Mouse (Mus musculus): ENCODE measurements at regions not wholly inside any gene's neighbourhood (a gene's known extent, or its start where the extent isn't known, plus 50 kb on each side); places are given as distances from the start of the nearest gene placed in this dataset.

GRCm38 (mm10) chr10:44821666-44822065, 245.3 kb upstream of the Prep start:
- no peak for DNase-seq
- Histone ChIP-seq H3K4me1 (ENCODE audit: control insufficient read depth, insufficient read depth, low read length) (no peaks in the 10 kb centered on the region), H3K27me3 (ENCODE audit: control insufficient read depth, insufficient read depth, low read length) (no peaks in the 10 kb centered on the region), H3K4me2 (ENCODE audit: low read length) (no peak overlapping the region), H3K9ac (replicated peaks; ENCODE audit: low read length) (no peak overlapping the region), H3K36me3 (ENCODE audit: control insufficient read depth, insufficient read depth, low read length) (no peaks in the 10 kb centered on the region), H3K4me3 (replicated peaks; ENCODE audit: low read depth, low read length) (no peak overlapping the region), H3K27ac (replicated peaks; ENCODE audit: low read depth, low read length) (no peak overlapping the region), H3K9me3 (ENCODE audit: control insufficient read depth, low read length) (no peaks in the 10 kb centered on the region)
- WGBS: 96% methylated on average over 3 of the region's 3 CpGs
- no peak for ATAC-seq (ENCODE audit: low FRiP score, low TSS enrichment)

GRCm38 (mm10) chr10:44820379-44820778, 246.6 kb upstream of the Prep start:
- Histone ChIP-seq H3K4me1 (ENCODE audit: control insufficient read depth, insufficient read depth, low read length) (no peaks in the 10 kb centered on the region), H3K9me3 (ENCODE audit: control insufficient read depth, low read length) (no peaks in the 10 kb centered on the region), H3K9ac (replicated peaks; ENCODE audit: low read length) (no peak overlapping the region), H3K27me3 (ENCODE audit: control insufficient read depth, insufficient read depth, low read length) (no peaks in the 10 kb centered on the region), H3K36me3 (ENCODE audit: control insufficient read depth, insufficient read depth, low read length) (no peaks in the 10 kb centered on the region), H3K4me2 (ENCODE audit: low read length) (no peak overlapping the region), H3K4me3 (replicated peaks; ENCODE audit: low read depth, low read length) (no peak overlapping the region), H3K27ac (replicated peaks; ENCODE audit: low read depth, low read length) (no peak overlapping the region)
- WGBS: 86% methylated on average over 2 of the region's 2 CpGs
- ATAC-seq (ENCODE audit: low FRiP score, low TSS enrichment): no peak
- no peak for DNase-seq

GRCm38 (mm10) chr10:44819361-44819760, 247.6 kb upstream of the Prep start:
- DNase-seq (no peak), ATAC-seq (ENCODE audit: low FRiP score, low TSS enrichment) (no peak)
- Histone ChIP-seq H3K4me1 (ENCODE audit: control insufficient read depth, insufficient read depth, low read length) (no peaks in the 10 kb centered on the region), H3K9ac (replicated peaks; ENCODE audit: low read length) (no peak overlapping the region), H3K9me3 (ENCODE audit: control insufficient read depth, low read length) (no peaks in the 10 kb centered on the region), H3K4me3 (replicated peaks; ENCODE audit: low read depth, low read length) (no peak overlapping the region), H3K4me2 (ENCODE audit: low read length) (no peak overlapping the region), H3K27me3 (ENCODE audit: control insufficient read depth, insufficient read depth, low read length) (no peaks in the 10 kb centered on the region), H3K36me3 (ENCODE audit: control insufficient read depth, insufficient read depth, low read length) (no peaks in the 10 kb centered on the region), H3K27ac (replicated peaks; ENCODE audit: low read depth, low read length) (no peak overlapping the region)
- 92% methylated on average over 2 of the region's 2 CpGs for WGBS

GRCm38 (mm10) chr10:44818615-44819014, 248.4 kb upstream of the Prep start:
- Histone ChIP-seq H3K9me3 (ENCODE audit: control insufficient read depth, low read length) (no peaks in the 10 kb centered on the region), H3K27ac (replicated peaks; ENCODE audit: low read depth, low read length) (no peak overlapping the region), H3K36me3 (ENCODE audit: control insufficient read depth, insufficient read depth, low read length) (no peaks in the 10 kb centered on the region), H3K4me2 (ENCODE audit: low read length) (no peak overlapping the region), H3K4me3 (replicated peaks; ENCODE audit: low read depth, low read length) (no peak overlapping the region), H3K27me3 (ENCODE audit: control insufficient read depth, insufficient read depth, low read length) (no peaks in the 10 kb centered on the region), H3K4me1 (ENCODE audit: control insufficient read depth, insufficient read depth, low read length) (no peaks in the 10 kb centered on the region), H3K9ac (replicated peaks; ENCODE audit: low read length) (no peak overlapping the region)
- 91% methylated on average over 1 of the region's 1 CpGs for WGBS
- ATAC-seq (ENCODE audit: low FRiP score, low TSS enrichment) (no peak), DNase-seq (no peak)

GRCm38 (mm10) chr10:44796205-44796604, 267.9 kb upstream of the Prdm1 start:
- Histone ChIP-seq H3K27me3 (ENCODE audit: control insufficient read depth, insufficient read depth, low read length) (no peaks in the 10 kb centered on the region), H3K36me3 (ENCODE audit: control insufficient read depth, insufficient read depth, low read length) (no peaks in the 10 kb centered on the region), H3K4me1 (ENCODE audit: control insufficient read depth, insufficient read depth, low read length) (no peaks in the 10 kb centered on the region), H3K4me3 (replicated peaks; ENCODE audit: low read depth, low read length) (no peak overlapping the region), H3K9me3 (ENCODE audit: control insufficient read depth, low read length) (peaks cover 3% of the 10 kb centered on the region; the same call in 1 of the 2 replicates), H3K4me2 (ENCODE audit: low read length) (no peak overlapping the region), H3K9ac (replicated peaks; ENCODE audit: low read length) (no peak overlapping the region), H3K27ac (replicated peaks; ENCODE audit: low read depth, low read length) (no peak overlapping the region)
- 75% methylated on average over 1 of the region's 1 CpGs for WGBS
- DNase-seq (no peak), ATAC-seq (ENCODE audit: low FRiP score, low TSS enrichment) (no peak)

GRCm38 (mm10) chr10:44785386-44785785, 257.1 kb upstream of the Prdm1 start:
- DNase-seq (no peak), ATAC-seq (ENCODE audit: low FRiP score, low TSS enrichment) (no peak)
- no peak overlapping the region for H3K4me3 ChIP-seq (replicated peaks; ENCODE audit: low read depth, low read length)
- H3K4me1 ChIP-seq (ENCODE audit: control insufficient read depth, insufficient read depth, low read length): no peaks in the 10 kb centered on the region
- no peaks in the 10 kb centered on the region for H3K27me3 ChIP-seq (ENCODE audit: control insufficient read depth, insufficient read depth, low read length)
- H3K36me3 ChIP-seq (ENCODE audit: control insufficient read depth, insufficient read depth, low read length): no peaks in the 10 kb centered on the region
- H3K9me3 ChIP-seq (ENCODE audit: control insufficient read depth, low read length): no peaks in the 10 kb centered on the region
- no peak overlapping the region for H3K27ac ChIP-seq (replicated peaks; ENCODE audit: low read depth, low read length)
- H3K4me2 ChIP-seq (ENCODE audit: low read length): no peak overlapping the region
- H3K9ac ChIP-seq (replicated peaks; ENCODE audit: low read length): no peak overlapping the region
- WGBS: 48% methylated on average over 6 of the region's 6 CpGs

GRCm38 (mm10) chr10:44780381-44780958, 252.2 kb upstream of the Prdm1 start:
- WGBS: 91% methylated on average over 5 of the region's 5 CpGs
- ATAC-seq (ENCODE audit: low FRiP score, low TSS enrichment) (no peak), DNase-seq (no peak)
- Histone ChIP-seq H3K4me3 (replicated peaks; ENCODE audit: low read depth, low read length) (no peak overlapping the region), H3K4me1 (ENCODE audit: control insufficient read depth, insufficient read depth, low read length) (no peaks in the 10 kb centered on the region), H3K27me3 (ENCODE audit: control insufficient read depth, insufficient read depth, low read length) (no peaks in the 10 kb centered on the region), H3K4me2 (ENCODE audit: low read length) (no peak overlapping the region), H3K9ac (replicated peaks; ENCODE audit: low read length) (no peak overlapping the region), H3K27ac (replicated peaks; ENCODE audit: low read depth, low read length) (no peak overlapping the region), H3K36me3 (ENCODE audit: control insufficient read depth, insufficient read depth, low read length) (no peaks in the 10 kb centered on the region), H3K9me3 (ENCODE audit: control insufficient read depth, low read length) (no peaks in the 10 kb centered on the region)

GRCm38 (mm10) chr10:44779568-44780207, 251.4 kb upstream of the Prdm1 start:
- WGBS: 75% methylated on average over 8 of the region's 8 CpGs
- no peak overlapping the region for H3K4me2 ChIP-seq (ENCODE audit: low read length)
- H3K36me3 ChIP-seq (ENCODE audit: control insufficient read depth, insufficient read depth, low read length): no peaks in the 10 kb centered on the region
- no peaks in the 10 kb centered on the region for H3K4me1 ChIP-seq (ENCODE audit: control insufficient read depth, insufficient read depth, low read length)
- ATAC-seq (ENCODE audit: low FRiP score, low TSS enrichment): no peak
- no peaks in the 10 kb centered on the region for H3K9me3 ChIP-seq (ENCODE audit: control insufficient read depth, low read length)
- no peak overlapping the region for H3K4me3 ChIP-seq (replicated peaks; ENCODE audit: low read depth, low read length)
- H3K9ac ChIP-seq (replicated peaks; ENCODE audit: low read length): no peak overlapping the region
- H3K27me3 ChIP-seq (ENCODE audit: control insufficient read depth, insufficient read depth, low read length): no peaks in the 10 kb centered on the region
- no peak overlapping the region for H3K27ac ChIP-seq (replicated peaks; ENCODE audit: low read depth, low read length)
- no peak for DNase-seq

- H3K4me2 ChIP-seq (ENCODE audit: low read length): no peak overlapping the region
- ATAC-seq (ENCODE audit: low FRiP score, low TSS enrichment) (no peak), DNase-seq (no peak)
- H3K4me1 ChIP-seq (ENCODE audit: control insufficient read depth, insufficient read depth, low read length): no peaks in the 10 kb centered on the region
- H3K9me3 ChIP-seq (ENCODE audit: control insufficient read depth, low read length): no peaks in the 10 kb centered on the region
- WGBS: 95% methylated on average over 2 of the region's 2 CpGs
- H3K4me3 ChIP-seq (replicated peaks; ENCODE audit: low read depth, low read length): no peak overlapping the region
- no peaks in the 10 kb centered on the region for H3K27me3 ChIP-seq (ENCODE audit: control insufficient read depth, insufficient read depth, low read length)
- H3K36me3 ChIP-seq (ENCODE audit: control insufficient read depth, insufficient read depth, low read length): no peaks in the 10 kb centered on the region
- no peak overlapping the region for H3K27ac ChIP-seq (replicated peaks; ENCODE audit: low read depth, low read length)
- H3K9ac ChIP-seq (replicated peaks; ENCODE audit: low read length): no peak overlapping the region
Measured at GRCm38 (mm10) chr10:44777214-44777613, 248.9 kb upstream of the Prdm1 start.
